Mouse (Mus musculus): ENCODE results near the gene Cuedc1.
"Not testable (repeated sequence)": the region's sequence is repeated elsewhere in the genome, so short reads cannot be mapped to it uniquely, and the experiment has no call there.

Gene Cuedc1

DNA sequence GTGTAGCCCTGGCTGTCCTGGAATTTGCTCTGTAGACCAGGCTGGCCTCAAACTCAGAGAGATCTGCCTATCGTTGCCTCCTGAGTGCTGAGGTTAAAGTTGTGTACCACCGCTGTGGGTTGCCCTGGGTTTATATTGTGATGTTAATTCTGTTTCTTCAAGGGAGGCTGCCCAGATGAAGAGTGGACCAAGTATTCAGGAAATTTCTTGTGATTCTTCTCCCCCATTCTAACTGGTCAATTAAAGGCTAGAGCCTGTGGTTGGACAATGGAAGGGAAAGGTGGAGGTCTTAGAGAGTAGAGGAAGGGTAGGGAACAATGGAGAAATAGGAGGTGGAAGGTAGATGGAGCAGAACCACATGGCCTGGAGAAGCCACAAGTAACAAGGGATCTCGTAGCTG, 72.7 kb downstream of the Cuedc1 start:
- no peak for DNase-seq (ENCODE audit: inconsistent ontology term)

DNA sequence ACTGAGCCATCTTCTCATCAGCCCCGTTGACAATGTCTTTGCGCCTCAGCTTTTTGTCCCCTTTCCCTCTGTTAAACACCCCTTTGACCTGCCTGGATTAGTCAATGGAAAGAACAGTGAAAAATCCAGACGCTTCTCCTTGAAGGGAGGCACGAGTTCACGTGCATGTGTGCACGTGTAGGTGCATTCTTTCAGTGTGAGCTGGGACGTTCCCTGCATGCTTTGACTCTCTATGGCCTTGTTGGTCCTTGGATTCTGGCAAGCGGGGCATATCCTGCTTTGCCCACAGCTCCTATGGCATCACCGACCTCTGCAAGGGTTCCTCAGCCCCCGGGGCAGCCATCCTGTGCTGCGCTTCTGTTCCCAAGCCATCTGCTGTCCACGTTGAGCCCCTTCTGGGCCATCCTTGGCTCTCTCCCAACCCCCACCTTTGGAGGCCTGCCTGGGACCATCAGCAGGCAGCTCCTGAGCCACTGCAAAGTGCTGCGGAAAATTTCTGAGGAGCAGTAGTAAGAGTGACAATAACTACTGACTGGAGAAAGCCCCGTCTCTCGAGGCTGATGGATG, 74.1 kb downstream of the Cuedc1 start:
- peak; percentile 58 for DNase-seq (ENCODE audit: inconsistent ontology term)

- DNase-seq (ENCODE audit: inconsistent ontology term) = peak; percentile 96
Observed at GRCm38 (mm10) chr11:88172601-88173325, 74.9 kb downstream of the Cuedc1 start.

DNA sequence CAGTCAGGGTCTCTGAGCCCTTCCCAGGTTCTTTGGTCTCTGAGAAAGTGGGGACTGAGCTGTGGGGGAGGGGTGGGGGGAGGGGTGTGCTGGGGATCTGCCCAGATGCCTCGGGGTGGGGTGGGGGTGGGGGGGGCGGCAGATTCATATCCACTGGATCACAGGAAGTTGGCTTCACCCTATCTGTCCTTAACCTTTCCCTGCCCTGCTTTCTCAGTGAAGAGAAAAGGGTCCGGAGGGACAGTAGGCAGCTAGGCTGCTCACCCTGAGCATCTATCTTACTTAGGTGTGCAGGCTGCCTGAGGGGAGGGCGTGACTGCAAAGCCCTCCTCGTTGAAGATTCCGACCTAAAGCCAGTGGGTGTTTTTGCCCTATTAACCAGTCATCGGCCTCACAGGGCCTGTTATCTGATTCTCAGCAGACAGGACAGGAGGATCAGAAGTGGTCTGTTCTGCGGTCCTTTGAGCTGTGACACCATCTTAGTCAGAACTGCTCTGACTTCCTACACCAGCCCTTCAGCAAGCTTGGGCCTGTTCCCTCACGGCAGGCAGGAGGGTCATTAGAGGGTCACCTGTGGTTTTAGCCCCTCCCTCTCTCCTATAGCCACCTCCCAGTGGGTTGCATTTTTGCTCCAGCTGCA, 75.6 kb downstream of the Cuedc1 start:
- peak; percentile 59 for DNase-seq (ENCODE audit: inconsistent ontology term)

DNA sequence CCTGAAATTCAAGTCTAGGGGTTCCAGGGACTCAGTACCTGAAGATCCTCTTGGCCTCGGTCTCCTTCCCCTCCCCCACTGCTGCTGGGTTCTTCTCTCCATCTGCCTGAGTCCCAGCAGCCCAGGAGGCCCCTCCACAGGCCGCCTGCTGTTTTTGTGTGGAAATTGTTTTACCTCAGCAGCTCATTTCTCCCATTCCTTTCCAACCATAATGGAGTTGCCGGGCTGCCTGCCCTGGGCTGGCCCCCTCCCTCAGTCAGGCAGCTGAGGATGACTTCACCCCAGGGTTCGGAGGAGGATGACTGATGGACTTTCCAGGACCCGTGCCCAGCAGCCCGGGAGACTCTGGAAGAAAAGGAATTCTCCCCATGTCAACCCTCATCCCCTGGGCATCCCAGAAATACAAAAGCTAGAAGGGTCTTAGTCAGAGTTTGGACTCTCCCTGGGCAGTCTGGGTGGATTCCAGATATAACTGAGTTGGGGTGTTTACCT, 82.7 kb downstream of the Cuedc1 start:
- DNase-seq (ENCODE audit: inconsistent ontology term) = peak; percentile 99

GRCm38 (mm10) chr11:88180959-88181619, 83.2 kb downstream of the Cuedc1 start:
- peak; percentile 99 for DNase-seq (ENCODE audit: inconsistent ontology term)

DNA sequence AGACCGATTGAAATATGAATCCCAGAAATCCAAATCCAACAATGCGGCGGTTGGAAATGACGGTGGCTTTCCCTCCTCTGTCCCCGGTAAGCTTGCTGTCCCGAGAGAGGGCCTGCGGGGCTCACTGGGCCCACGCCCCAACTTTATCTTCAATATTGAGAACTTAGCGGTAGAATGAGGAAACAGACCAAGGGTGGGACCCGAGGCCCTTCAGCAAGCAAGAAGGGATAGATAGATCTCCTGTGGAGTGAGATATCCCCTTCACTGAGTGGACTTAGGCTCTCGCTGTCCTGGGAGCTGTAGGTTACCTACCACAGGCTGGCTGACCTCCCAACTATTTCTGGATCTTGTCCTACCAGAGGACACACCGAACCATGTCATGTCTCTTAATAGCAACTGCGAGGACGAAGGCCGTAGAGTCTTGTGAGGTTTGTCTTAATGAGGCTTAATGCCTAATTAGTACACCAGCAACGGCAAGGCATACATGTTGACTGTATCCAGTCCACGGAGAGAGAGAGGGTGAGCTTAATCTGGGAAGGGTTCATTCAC, 86.8 kb downstream of the Cuedc1 start:
- no peak for DNase-seq (ENCODE audit: inconsistent ontology term)

GRCm38 (mm10) chr11:88186078-88186946, 88.5 kb downstream of the Cuedc1 start:
- no peak for DNase-seq (ENCODE audit: inconsistent ontology term)

DNA sequence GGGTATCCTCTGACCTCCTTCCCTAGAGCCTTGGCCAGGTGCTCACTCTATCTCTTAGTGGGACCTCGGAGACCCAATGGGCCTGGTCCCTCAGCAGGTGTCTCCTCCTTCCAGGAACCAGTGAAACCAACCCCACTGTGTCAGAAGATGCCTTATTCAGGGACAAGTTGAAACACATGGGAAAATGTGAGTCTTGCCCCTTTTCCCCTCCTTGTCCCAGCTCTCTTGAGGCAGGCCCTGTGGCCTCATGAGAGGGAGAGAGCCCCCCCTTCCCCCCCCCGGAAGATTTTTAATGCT, 89.0 kb downstream of the Cuedc1 start:
- no peak for DNase-seq (ENCODE audit: inconsistent ontology term)

DNA sequence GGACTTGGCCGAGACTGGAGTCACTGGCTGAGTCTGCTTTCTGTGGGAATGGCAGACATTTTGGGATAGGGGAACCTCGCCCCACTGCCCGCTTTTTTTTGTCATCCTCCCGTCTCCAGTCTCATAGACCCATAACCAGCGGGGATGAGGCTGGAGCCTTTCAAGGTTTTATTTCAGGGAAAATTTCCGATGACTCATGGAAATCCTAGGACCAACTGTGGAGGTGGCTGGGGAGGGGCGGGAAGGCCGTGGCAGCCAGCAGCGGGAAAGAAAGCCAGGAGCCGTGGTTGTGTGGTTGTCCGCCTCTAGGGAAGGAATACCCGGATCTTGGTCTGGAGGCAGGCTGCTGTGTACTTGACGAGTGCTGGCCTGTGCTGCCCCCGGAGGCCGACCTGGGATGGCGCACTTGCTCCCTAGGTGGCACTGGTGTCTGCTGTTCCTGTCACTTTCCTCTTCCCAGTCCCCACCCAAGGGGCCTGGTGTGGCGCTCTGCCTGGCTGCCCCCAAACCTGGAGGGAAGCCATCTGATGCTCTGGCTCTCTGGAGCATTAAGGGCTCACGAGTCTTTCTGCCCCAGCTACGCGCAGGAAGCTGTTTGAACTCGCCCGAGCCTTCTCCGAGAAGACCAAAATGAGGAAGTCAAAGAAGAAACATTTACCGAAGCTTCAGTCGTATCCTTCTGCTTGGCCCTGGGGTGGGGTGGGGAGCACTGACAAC, 89.7 kb downstream of the Cuedc1 start:
- peak; percentile 97 for DNase-seq (ENCODE audit: inconsistent ontology term)

DNA sequence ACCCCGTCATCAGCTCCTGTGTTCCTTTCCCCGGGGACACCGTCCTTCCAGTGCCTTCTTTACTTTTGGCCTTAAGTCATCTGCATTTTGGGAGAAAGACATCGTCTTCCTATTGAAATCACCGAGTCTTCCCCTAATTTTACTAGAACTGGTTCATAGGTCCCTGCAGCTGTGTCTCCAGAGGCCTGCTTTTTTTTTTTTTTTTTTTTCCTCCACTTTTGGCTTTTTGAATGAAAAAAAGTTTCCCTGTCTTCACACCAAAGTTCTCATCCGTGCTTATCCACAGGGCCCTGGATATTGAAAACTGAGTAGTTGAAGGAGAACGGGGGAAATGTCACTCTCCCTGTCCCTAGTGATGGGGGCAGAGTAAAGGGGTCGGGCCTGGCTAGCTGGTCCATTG, 90.4 kb downstream of the Cuedc1 start:
- no peak for DNase-seq (ENCODE audit: inconsistent ontology term)

DNA sequence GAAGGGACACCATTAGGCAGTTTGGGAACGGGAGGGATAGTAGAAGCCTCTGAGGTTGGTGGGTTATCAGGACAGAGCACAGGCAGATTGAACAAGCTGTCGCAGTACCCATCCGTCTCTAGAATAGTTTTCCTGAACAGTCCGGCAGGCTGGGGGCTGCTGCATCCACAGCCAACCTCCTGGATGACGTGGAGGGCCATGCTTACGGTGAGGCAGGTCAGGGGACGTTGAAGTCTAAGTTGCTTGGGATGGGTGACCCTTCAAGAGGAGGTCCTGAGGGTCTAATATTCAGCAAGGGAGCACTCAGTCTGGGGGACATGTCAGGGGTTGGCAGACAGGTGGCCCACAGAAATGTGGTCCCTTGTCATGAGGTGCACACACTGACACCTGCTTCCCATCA, 90.8 kb downstream of the Cuedc1 start:
- no peak for DNase-seq (ENCODE audit: inconsistent ontology term)

DNA sequence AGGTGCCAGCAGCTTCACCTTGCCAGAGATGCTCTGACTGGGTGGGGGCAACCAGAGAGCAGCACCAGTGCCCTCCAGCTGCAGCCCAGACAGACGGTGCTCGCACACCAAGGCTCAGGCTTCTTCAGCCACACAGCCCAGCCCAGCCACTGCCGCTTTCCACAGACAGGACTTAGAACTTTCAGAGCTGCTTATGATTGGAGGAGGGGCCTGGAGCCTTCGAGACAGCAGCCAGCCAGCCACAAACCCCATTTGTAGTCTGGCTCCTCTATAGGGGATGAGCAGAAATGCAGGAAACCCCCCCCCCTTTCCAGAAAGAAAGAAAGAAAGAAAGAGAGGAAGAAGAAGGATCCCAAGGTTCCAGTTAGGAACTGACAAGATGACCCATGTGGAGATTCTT, 94.7 kb downstream of the Cuedc1 start:
- DNase-seq (ENCODE audit: inconsistent ontology term) = no peak

- DNase-seq (ENCODE audit: inconsistent ontology term) = no peak
Observed at GRCm38 (mm10) chr11:88193098-88193823, 95.4 kb downstream of the Cuedc1 start.

DNA sequence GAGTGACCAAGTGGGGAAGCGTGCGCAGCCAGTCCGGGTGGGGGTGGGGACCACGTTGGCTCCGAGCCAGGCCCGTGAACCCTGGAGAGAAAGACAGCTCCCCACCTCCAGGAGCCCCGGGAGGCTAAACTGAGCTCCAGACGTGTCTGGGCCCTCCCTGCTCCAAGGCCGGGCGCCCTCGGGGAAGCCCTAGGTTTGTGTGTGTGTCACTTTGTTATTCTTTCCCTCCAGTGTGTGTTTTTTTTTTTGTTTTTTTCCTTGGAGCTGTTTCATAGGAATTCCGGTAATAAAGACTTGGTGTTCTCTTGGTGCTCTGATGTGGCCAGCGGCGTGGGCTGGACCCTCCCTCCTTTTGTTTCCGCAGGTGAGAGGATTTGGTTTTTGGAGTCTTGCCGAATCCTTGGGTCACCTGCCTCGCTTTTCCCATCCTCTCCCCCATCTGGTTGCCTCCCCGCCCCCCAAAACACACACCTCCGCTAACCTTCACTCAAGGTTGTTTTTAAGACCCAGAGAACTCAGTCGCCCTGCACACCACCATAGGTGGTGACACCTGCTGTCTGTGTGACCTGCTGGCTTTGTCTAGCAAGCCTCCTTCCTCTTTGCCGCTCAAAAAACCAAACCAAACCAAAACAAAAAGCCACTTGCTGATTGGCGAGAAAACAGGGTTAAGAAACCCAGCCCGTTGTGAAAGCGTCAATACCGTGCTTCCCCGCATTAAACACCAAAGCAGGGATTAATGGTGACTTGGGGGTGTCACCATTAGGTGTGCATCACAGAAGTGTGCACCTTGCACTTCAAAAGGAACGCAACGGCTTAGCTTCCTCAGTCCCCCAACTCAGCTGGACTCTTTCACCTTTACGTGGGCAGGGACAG, 96.2 kb downstream of the Cuedc1 start:
- no peak for DNase-seq (ENCODE audit: inconsistent ontology term)

DNA sequence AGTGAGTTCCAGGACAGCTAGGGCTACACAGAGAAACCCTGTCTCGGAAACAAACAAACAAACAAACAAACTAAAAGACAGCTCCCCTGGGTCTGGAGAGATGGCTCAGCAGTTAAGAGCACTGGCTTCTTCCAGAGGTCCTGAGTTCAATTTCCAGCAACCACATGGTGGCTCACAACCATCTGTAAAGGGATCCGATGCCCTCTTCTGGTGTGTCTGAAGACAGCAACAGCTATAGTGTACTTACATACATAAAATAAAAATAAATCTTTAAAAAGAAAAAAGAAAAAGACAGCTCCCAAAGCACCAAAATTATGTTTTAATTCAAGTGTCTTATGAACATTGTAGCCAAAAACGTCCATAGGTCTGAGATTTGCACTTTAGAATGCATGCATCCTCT, 97.8 kb downstream of the Cuedc1 start:
- DNase-seq (ENCODE audit: inconsistent ontology term) = not testable (repeated sequence)

DNA sequence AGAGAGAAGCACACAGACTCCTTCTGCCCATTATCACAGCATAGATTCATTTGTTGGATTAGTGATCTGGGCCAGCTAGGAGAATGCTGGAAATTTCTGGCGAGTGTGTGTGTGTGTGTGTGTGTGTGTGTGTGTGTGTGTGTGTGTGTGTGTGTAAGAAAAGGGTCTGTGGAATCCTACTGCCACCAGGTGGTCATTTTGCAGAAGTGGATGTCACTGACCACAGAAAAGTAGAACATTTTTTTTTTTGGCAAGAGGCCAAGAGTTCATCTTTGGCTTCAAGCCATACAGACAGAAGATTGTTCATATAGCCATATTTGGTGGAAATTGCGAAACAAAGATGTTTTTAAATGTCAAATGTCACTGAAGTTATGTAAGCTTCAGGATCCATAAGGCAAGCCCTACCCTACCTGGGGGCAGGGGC, 99.3 kb downstream of the Cuedc1 start:
- DNase-seq (ENCODE audit: inconsistent ontology term) = peak; percentile 88

- DNase-seq (ENCODE audit: inconsistent ontology term) = no peak
Observed at GRCm38 (mm10) chr11:88198223-88198622, 100.4 kb downstream of the Cuedc1 start.

DNA sequence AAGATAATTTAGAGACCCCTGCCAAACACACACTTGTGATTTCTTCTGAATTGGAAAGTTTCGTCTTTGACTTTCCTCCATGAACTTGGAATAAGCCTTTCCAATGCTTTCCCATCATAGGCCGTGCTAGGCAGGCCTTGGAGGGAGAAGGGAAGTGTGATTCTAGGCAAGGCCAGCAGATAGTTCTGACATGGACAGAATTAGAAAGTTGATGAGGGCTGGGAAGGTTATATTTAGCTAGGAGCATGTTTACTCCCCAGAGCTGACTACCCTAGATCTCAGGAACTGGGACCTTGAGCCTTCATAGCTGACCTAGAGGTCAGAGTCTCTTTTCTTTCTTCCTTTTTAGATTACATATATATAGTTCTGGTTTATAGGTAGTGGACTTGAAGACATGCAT, 103.3 kb downstream of the Cuedc1 start:
- DNase-seq (ENCODE audit: inconsistent ontology term) = no peak

All from Muller cell, postnatal 12 days (primary cell).